10 mouse cellular contexts compared by ENCODE assay signal in genomic region chr4:87037592-87037991, GRCm38 (mm10).
DNase-seq lines count a peak whose midpoint lies in the region; ATAC-seq and TF ChIP-seq lines count a peak whose summit lies in the region.
"Had no signal": no experiment of that assay in that cellular context is flagged by ENCODE, and none has a peak within 500 bp of the region (broad histone marks: within the 10 kb centered on the region; RNA-seq: fewer than 3 reads in every experiment).

No protein-coding gene starts in this region.

- 75% methylated on average over 4 of the region's 4 CpGs for WGBS in forebrain, embryonic 13.5 days
- WGBS in forebrain, embryonic 10.5 days = 84% methylated on average over 4 of the region's 4 CpGs

- no peaks in the 10 kb centered on the region for H3K4me1 ChIP-seq in forebrain, embryonic 13.5 days
- no peaks in the 10 kb centered on the region for H3K4me1 ChIP-seq in forebrain, embryonic 10.5 days
- H3K4me1 ChIP-seq: limb, embryonic 12.5 days had no signal

- no peak for DNase-seq in forebrain, embryonic 10.5 days (ENCODE audit: extremely low spot score, low spot score)
- DNase-seq in layer of hippocampus, adult 2 months (ENCODE audit: low spot score in 2 of 2) = no peak
- no peak for DNase-seq in layer of hippocampus, adult 11-12 months (ENCODE audit: low spot score)
- DNase-seq in WW6 (ENCODE audit: low read depth, low spot score) = peak; percentile 11
- no peak for DNase-seq in spleen, postnatal 36 days (ENCODE audit: low spot score in 2 of 2)

- no peak overlapping the region for H3K27ac ChIP-seq in forebrain, embryonic 13.5 days
- no peak overlapping the region for H3K27ac ChIP-seq in forebrain, embryonic 10.5 days
- H3K27ac ChIP-seq in layer of hippocampus, adult 2 months = peak overlapping the region; percentile 65; the same call in 1 of the 2 replicates
- H3K27ac ChIP-seq: heart, embryonic 15.5 days; limb, embryonic 12.5 days had no signal

- 0 out of 2 replicates have a peak, but pooled peaks have one; percentile 16 for ATAC-seq in forebrain, embryonic 13.5 days
- 0 out of 2 replicates have a peak, but pooled peaks have one; percentile 23 for ATAC-seq in megakaryocyte progenitor cell, adult 5-6 weeks (replicated peaks; ENCODE audit: poor library complexity)
- ATAC-seq in activated CD4-positive, CD25-positive, alpha-beta regulatory T cell, adult 4 months = no peak

- H3K9ac ChIP-seq in forebrain, embryonic 13.5 days = no peak overlapping the region
- H3K9ac ChIP-seq: heart, embryonic 15.5 days; limb, embryonic 12.5 days had no signal

- H3K4me3 ChIP-seq in forebrain, embryonic 13.5 days = no peak overlapping the region
- no peak overlapping the region for H3K4me3 ChIP-seq in forebrain, embryonic 10.5 days
- H3K4me3 ChIP-seq in layer of hippocampus, adult 2 months = no peak overlapping the region
- H3K4me3 ChIP-seq: heart, embryonic 15.5 days; limb, embryonic 12.5 days had no signal

- no peak overlapping the region for H3K4me2 ChIP-seq in forebrain, embryonic 13.5 days
- H3K4me2 ChIP-seq: heart, embryonic 15.5 days; limb, embryonic 12.5 days had no signal

- no peaks in the 10 kb centered on the region for H3K27me3 ChIP-seq in forebrain, embryonic 13.5 days
- no peaks in the 10 kb centered on the region for H3K27me3 ChIP-seq in forebrain, embryonic 10.5 days (ENCODE audit: poor library complexity, severe bottlenecking)
- H3K27me3 ChIP-seq: heart, embryonic 15.5 days had no signal

- H3K9me3 ChIP-seq in forebrain, embryonic 13.5 days (replicated peaks) = no peaks in the 10 kb centered on the region
- no peaks in the 10 kb centered on the region for H3K9me3 ChIP-seq in forebrain, embryonic 10.5 days
- H3K9me3 ChIP-seq: heart, embryonic 15.5 days; limb, embryonic 12.5 days had no signal

- TF ChIP-seq CTCF in layer of hippocampus, adult 2 months (conservative IDR thresholded peaks at IDR 0.05) = peak; percentile 72

- H3K36me3 ChIP-seq in forebrain, embryonic 13.5 days (ENCODE audit: poor library complexity, severe bottlenecking) = no peaks in the 10 kb centered on the region
- H3K36me3 ChIP-seq in forebrain, embryonic 10.5 days (replicated peaks) = no peaks in the 10 kb centered on the region
- H3K36me3 ChIP-seq: heart, embryonic 15.5 days; limb, embryonic 12.5 days had no signal
